Mouse (Mus musculus): ENCODE data around the gene Olfr288. TPM values are rescaled to one million over a fixed set of nuclear protein-coding genes. Genes with fewer than 3 reads are reported as not detected.

Gene Olfr288
- total RNA-seq, 2 experiments from 2014 or later: 0.45 TPM; not detected in 1

GRCm38 (mm10) chr15:98139763-98140162, 55.6 kb downstream of the Olfr288 start:
- DNase-seq (ENCODE audit: low spot score in 2 of 2): no peak
- intact Hi-C loops (cut with DNase I): no loop called here

DNA sequence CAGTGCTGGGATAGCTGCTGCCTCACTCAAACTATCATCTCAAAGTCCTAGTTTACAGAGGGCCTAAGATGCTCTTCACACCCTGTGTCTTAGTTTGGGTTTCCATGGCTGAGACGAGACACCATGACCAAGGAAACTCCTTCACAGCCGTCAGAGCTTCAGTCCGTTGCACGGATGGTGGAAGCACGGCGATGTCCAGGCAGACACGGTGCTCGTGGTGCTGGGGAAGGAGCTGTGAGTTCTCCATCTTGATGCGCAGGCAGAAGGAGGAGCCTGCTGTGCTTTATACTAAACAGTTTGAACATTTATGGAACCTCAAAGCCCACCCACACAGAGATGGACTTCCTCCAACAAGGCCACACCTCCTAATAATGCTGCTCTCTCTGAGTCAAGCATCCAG, 58.5 kb downstream of the Olfr288 start:
- intact Hi-C loops (cut with DNase I): no loop called here
- no peak for DNase-seq (ENCODE audit: low spot score in 2 of 2)

Other genes starting within 250 kb of the Olfr288 start
- 10 to 100 TPM; 23.4 to 25.5 TPM for gene Tmem106c, start 231.3 kb downstream of the Olfr288 start, total RNA-seq (2021)
- under 1 TPM; 0.30 to 0.48 TPM for gene Col2a1, start 190.8 kb downstream of the Olfr288 start, total RNA-seq (2021)
- 100 to 1,000 TPM; 381 to 455 TPM for gene Pfkm, start 103.0 kb downstream of the Olfr288 start, total RNA-seq (2021)
- 10 to 100 TPM in 1 of 2 experiments, 1 to 10 TPM in 1; 9.8 to 14.5 TPM for gene Senp1, start 101.8 kb downstream of the Olfr288 start, total RNA-seq (2021)
- gene Asb8, start 29.9 kb downstream of the Olfr288 start, total RNA-seq (2021): 10 to 100 TPM; 48.0 to 54.0 TPM
- gene Ccdc184, start 28.4 kb downstream of the Olfr288 start, total RNA-seq (2021): 10 to 100 TPM; 17.9 to 19.9 TPM
- under 1 TPM in 1 of 2 experiments, not detected in 1; 0.15 TPM for gene Gm44579, start 25.4 kb upstream of the Olfr288 start, total RNA-seq (2021)
- gene Olfr287, start 25.5 kb upstream of the Olfr288 start, total RNA-seq (2021): 1 to 10 TPM; 4.8 to 6.2 TPM
- not detected for gene Olfr286, start 38.9 kb upstream of the Olfr288 start, total RNA-seq (2021)
- gene H1fnt, start 61.8 kb upstream of the Olfr288 start, total RNA-seq (2021): not detected
- 1 to 10 TPM; 6.7 to 7.5 TPM for gene Zfp641, start 100.6 kb upstream of the Olfr288 start, total RNA-seq (2021)
- gene Olfr285, start 121.8 kb upstream of the Olfr288 start, total RNA-seq (2021): not detected
- not detected for gene Olfr284, start 145.4 kb upstream of the Olfr288 start, total RNA-seq (2021)
- not detected for gene Olfr283, start 185.4 kb upstream of the Olfr288 start, total RNA-seq (2021)
- gene Olfr282, start 235.7 kb upstream of the Olfr288 start, total RNA-seq (2021): not detected